Mouse (Mus musculus) thymus, adult 2 months (tissue): ENCODE measurements around the gene Lrrn1.

ENCODE experiments used
- CTCF ChIP-seq: fragments of 200-500 bp; IDR thresholded peaks from 2 replicates; pipeline ENCODE4 v1.5.1; 2012; ENCODE audit warnings: mild to moderate bottlenecking, control low read depth, low read length, moderate library complexity, borderline replicate concordance; ENCODE audit not compliant: control insufficient read depth, poor library complexity, insufficient read depth; ENCODE audit errors: extremely low read depth
- POLR2A ChIP-seq: fragments of 200-500 bp; IDR thresholded peaks from 2 replicates; pipeline ENCODE4 v1.6.1; 2012; ENCODE audit warnings: mild to moderate bottlenecking, low read length, control low read depth, moderate library complexity; ENCODE audit not compliant: control insufficient read depth, poor library complexity, insufficient read depth; ENCODE audit errors: extremely low read depth

DNA sequence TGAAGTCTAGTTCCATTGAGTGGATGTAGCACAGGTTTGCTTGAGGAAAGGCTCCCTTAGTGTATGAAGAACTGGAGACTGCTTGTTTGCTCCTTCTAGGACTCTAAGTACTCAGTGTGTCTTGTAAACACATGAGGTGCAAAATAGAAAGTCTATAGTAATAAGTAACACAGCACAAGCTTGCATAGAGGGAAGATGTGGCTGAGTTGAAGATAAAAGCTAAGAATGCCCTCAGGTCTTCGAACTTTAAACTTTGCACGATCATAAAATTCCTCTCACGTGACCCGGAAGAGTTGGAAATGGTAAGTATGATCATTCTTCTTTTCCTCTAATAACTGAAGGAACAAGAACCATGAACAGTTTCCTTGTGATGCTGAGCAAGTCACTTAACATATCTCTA lies 7.1 kb downstream of the Lrrn1 start:
- no peak for TF ChIP-seq POLR2A
- no peak for TF ChIP-seq CTCF
